Mouse (Mus musculus): ENCODE data around the gene Aqp5.

DNA sequence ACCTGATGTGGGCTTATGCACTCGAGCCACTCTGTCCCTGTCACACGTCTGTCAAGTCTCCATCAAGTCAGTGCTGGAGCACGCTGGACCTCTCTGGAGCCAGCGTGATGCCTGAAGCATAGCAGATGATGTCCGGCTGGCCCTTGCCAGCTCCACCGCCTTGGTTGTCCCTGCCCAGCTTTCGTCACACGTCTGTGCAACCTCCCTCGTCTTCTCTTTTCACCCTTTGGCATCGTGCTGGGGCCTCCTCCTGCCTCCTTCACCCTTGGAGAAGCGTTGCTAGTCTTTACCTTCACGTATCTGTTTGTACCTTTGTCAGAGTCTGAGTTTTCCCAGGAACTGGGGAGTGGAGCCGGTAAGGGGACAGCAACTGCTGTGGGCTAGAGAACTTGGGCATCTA lies 23.7 kb downstream of the Aqp5 start:
- TF ChIP-seq POLR2A (IDR thresholded peaks at IDR 0.05; ENCODE audit: borderline replicate concordance, low read depth, low read length) (no peak), CTCF (IDR thresholded peaks at IDR 0.05; ENCODE audit: low read depth, low read length) (no peak)

Data from bone marrow macrophage, adult 2 months (primary cell).